Mouse (Mus musculus) gastrocnemius, postnatal 36 days (tissue): ENCODE data around the gene Wdr64. TPM values are rescaled to one million over a fixed set of nuclear protein-coding genes. Genes with fewer than 3 reads are reported as not detected.

Experiments used
- DNase-seq, 2 experiments: peaks; one replicate each; pipeline ENCODE4 v3.0.0; 2022
- intact Hi-C: fragments of 180-260 bp; cut with DNase I; formaldehyde crosslinking; loops from one replicate; pipeline ENCODE4 v1.15.1; 2025
- long read RNA-seq, 2 experiments: library from polyadenylated mRNA; stranded (forward); transcript quantifications; one replicate each; pipeline ENCODE4 v2.0.0; 2021
- total RNA-seq, 2 experiments: library from RNA; stranded (reverse); gene quantifications; 2 replicates each; pipeline ENCODE4 v1.2.3; 2021

Wdr64 gene
- not detected for total RNA-seq
- long read RNA-seq, experiment 1: 0 reads
- long read RNA-seq, experiment 2: 0 reads

DNA sequence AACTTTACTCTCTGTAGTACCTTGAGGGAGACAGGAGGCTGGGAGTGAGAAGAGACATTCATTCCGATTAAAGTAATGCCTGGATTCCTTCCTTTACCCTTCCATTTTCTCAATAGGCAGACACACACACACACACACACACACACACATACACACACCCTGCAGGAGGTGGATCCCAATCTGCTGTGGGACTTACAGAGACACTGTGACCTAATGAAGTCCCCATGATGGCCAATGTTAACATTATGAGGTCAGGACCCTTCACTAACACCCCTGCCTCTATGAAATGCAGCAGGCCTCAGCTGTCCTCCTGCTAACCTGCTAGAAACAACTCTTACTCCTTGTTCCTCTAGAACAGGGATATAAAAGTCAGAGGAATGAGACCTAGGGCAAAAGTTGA, at the start of gene Wdr64:
Gene Wdr64, plus strand, starts transcription at position 301 of the 400 bp plus-strand sequence.
- no peak for DNase-seq
- intact Hi-C loops: no loop called here

DNA sequence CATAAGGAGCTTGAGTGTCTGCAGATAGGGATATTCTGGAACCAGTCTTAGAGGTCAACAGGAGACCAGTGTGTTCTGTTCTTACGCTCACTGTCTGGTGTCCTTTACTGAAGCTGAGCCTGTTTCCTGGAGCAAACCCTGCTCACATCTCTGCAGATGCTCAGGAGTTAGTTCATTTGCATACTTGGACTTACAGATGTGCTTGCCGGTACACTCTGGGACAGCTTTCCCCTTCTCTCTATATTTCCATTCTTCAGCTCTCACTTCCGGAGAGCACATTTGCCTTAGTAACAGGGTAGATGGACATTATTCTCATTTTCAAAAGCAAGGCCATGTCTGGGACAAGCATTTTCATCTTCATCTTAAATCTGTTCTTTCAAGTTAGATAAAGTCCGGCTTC, 49.8 kb upstream of the Wdr64 start:
- no peak for DNase-seq
- intact Hi-C loops: no loop called here

DNA sequence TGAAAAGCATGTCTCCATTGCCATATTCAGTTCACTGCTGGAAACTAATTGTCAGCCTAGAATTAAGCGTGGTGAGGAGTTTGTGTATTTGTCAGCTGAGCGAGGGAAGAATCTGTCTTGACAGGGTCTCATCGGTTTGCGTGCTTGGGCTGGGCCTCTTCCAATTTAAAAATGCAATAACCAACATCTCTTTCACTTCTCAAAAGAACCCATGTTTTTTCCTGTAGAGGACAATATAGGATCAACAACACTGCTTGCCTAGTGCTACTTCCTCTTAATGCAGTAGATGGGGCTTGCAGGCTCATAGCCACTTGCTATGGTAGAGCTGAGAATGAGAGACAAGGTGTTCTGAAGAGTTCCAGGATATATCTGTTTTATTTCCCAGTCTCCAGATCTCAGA, 38.5 kb upstream of the Wdr64 start:
- DNase-seq: no peak
- intact Hi-C loops: no loop called here

DNA sequence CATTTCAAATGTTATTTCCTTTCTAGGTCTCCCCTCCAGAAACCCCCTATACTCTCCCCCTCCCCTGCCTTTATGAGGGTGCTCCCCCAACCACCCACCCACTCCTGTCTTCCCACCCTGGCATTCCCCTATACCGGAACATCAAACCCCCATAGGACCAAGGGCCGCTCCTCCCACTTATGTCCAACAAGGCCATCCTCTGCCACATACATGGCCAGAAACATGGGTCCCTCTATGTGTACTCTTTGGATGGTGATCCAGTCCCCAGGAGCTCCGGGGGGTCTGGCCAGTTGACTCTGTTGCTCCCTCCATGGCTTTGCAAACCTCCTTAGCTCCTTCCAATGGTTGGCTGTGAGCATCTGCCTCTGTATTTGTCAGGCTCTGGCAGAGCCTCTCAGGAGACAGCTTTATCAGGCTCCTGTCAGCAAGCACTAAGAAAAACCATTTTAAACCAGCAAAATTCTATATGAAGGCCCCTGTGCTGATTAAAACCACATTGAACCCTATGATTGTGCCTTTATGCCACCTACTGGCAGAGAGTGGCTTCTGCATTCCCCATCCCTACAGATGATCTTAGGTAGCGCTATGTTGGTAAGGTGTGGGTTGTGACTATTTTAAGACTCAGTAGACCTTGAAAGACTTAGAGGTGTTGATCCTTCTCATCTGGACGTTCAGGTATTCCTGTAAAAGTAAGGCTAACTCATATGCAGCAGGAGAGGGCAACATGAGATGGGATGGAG, 29.6 kb upstream of the Wdr64 start:
- DNase-seq: no peak
- intact Hi-C loops: no loop called here

DNA sequence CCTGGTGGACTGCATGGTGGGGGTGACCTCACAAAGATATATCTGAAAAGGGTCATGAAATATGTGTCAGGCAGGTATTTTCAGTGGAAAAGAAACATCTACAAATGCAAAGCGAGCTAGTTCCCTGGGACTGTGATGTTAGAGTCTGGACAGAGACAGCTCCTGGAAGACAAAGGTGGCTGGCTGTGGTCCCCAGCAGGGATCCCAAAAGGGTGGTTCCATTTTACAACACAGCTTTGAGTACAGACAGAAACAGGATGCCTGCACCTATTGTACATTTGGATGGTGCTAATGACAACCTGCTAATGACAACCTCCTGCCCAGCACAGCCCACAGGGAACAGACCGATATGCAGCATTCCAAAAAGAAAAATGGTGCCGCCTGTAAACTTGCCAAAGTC, 28.9 kb upstream of the Wdr64 start:
- intact Hi-C loops: no loop called here
- no peak for DNase-seq

DNA sequence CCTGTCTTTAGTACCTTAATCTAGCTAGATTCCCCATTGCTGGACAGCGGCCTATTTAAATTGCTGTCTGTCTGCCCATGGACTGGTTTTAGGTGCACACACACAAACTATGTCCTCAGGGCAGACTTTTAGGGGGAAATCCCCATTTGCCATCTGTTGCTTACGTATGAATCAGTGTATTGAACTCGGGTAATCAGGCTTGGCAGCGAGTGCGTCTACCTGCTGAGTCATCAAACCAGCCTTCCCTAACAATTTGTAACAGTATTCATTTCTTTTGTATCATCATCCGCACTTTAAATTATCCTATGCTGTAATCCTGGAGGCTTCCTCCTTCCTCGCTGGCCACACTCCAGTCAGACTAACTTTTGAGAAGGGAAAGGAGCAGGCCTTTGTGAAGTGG, 28.4 kb upstream of the Wdr64 start:
- intact Hi-C loops: no loop called here
- DNase-seq: no peak

DNA sequence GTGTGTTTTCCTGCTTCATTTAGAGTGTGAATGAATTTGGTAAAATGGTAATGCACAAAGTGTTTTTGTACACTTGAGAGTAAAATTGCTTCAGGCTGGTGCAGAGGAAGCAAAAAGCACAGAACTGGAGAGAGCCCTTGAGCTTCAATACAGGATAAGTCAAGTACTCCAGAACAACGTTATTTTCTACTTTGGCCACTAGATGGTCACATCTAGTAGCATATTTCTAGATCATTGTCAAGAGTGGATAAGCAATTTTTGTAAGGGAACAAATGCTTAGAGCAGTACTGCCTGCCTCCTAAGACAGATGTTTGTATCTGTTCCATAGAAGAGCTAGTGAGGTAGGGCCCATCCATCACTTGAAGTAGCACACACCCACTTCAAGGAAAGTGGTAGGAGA, 26.8 kb upstream of the Wdr64 start:
- intact Hi-C loops: no loop called here
- DNase-seq: no peak

DNA sequence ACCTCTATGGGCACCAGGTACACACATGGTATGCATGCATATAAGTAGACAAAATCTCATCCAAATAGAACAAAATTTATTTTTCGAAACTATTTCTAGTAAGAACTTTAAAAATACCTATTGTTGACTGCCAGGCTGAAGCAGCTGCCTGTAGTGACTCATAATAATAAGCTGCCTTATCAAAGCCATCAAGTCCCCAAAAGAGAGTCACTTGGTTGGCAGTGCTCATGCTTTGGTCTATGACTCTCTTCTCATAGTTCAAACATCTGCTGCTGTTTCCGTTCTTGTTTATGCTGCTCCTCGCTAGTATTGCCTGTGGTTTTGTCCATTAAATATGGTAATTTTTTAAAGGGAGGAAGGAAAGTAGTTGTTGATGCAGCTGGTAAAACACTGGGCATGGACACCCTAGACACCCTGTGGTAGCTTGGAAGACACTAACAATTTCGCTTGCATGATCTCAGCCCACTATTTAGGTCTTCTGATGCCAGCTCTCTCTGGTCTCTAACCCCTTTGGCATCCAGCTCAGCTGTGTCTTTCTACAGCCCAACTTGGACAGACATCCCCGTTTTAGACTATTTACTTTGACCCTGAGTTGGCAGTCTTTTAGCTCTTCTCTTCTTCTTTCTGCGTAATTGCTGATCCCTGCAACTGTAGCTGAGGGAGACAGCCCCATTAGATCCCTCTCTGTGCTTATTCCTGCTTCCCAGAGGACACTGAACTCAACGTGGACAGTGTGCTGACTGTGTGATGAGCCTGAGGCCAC, 24.6 kb upstream of the Wdr64 start:
- no peak for DNase-seq
- intact Hi-C loops: no loop called here

DNA sequence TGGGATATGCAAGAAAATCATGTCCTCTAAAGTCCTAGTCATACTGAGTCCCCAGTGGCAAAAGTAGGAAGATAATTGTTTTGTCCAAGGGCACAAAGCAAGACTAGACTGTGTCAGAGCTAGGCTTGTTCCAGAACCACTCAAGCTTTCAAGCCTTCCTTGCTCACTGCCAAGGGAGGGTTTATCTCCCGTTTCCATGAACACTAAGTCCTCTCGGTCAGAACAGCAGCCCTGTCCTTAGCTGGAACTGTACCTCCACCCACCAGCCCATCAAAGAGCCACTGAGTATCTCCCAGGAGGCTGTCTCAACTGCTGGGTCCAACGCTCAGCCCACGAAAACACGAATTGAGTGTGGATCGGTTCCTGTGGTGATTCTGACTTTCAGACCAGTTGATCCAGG, 23.3 kb upstream of the Wdr64 start:
- intact Hi-C loops: no loop called here
- no peak for DNase-seq

DNA sequence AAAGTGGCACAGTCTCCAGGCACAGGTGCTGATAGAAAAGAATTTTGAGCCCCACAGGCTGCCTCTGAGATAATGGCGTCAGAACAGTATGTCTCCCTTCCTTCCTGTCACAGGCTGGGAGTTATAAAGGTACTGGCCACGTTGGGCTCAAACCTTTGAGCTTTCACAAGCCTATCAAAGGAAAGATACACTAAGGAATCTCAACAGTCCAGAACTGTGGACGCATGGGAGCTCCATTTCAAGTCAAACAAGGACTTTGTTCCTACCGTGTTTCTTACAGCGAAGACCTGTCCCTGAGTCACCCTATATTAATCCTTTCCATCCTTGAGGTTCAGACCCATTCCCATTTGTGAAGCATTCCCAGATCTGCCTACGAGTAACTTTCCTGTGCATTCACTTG, 20.9 kb upstream of the Wdr64 start:
- intact Hi-C loops: no loop called here
- DNase-seq: no peak

DNA sequence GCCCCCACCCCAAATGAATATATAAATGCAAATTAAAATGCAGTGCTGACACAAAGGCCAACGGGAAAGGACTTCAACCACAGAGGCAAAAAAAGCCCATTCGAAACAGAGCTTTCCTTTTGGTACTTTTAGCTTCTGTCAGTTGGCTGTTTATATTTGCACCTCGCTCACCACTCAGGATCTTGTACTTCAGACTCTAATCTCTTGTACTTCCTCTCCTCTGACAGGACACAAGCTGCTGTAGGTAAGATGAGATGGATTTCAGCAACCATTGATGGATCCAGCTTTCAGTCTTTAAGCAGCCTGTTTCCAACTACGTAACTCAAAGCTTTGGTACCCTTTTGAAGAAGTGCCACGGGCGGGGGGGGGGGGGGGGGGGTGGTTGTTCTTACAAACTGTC, 17.4 kb upstream of the Wdr64 start:
- intact Hi-C loops: no loop called here
- DNase-seq: no peak

DNA sequence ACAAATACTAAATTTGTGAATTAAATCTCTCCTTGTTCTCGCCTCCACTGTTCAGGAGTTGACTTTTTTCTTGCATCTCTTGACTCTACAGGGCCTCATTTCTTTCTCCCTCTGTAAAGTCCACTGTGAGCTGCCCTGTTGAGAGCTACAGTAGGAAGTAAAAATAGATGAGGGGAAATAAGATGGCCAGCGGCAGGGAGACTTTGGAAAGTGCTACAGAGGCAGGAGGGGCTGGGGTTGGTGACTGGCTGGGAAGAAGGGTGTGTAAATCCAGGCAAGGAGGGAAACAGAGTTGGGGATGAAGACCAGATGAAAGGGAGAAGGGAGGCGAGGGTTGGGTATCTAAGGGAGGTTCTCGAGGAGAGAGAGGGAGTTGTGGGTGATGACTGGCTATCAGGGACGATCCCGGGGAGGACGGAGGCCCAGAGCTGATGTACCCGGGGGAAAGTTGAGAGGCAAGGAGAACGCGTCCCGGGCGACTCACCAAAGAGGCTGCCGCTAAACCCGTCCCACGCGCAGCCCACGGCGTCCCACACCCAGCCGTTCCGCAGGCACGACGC, 6.6 kb upstream of the Wdr64 start:
- DNase-seq: no peak
- intact Hi-C loops: loop anchor here (2.0 to 5.0 kb wide), 2 partner anchors 67 to 191 kb away; partner anchors contain the start of genes Exo1 and Fh1

DNA sequence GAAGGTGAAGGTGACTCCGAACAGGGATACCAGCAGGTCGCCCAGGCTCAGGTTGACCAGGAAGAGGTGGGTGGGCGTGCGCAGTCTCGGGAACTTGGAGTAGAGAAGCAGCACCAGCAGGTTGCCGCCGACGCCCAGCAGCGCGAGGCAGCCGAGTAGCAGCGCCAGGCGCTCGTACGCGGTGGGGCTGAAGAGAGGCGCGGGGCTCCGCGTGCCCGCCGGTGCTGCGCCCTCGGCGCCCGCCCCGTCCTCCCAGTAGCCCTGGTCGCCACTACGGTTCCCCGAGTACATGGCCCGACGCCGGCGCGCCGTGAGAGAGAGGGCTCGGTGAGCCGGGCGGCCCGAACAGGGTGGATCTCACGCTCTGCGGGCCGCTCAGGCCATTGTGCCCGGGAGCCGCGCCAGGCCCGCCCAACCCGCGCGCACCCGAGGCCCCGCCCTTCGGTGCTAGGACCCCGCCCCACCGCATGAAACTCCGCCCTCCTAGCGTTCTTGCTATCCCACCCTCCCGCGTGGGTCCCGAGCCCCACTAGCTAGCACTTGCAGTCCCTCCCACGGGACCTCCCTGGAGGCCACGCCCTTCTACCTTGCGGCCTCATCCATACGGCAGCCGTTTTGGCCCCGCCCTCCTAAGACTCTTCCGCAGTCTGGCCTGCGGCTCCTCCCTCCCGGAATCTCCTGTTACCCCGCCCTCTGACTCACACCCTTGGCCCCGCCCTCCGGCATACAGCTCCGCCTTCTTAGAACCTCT, 6.0 kb upstream of the Wdr64 start, which contains the start of the genes Opn3 and Chml:
Gene Opn3, minus strand, starts transcription at position 531 of the 751 bp plus-strand sequence.
Gene Chml, minus strand, starts transcription at position 656 of the 751 bp plus-strand sequence.
- intact Hi-C loops: loop anchor here (2.0 to 5.0 kb wide), 2 partner anchors 68 to 190 kb away; partner anchors contain the start of genes Exo1 and Fh1
- peak; percentile 97 to 98 for DNase-seq

DNA sequence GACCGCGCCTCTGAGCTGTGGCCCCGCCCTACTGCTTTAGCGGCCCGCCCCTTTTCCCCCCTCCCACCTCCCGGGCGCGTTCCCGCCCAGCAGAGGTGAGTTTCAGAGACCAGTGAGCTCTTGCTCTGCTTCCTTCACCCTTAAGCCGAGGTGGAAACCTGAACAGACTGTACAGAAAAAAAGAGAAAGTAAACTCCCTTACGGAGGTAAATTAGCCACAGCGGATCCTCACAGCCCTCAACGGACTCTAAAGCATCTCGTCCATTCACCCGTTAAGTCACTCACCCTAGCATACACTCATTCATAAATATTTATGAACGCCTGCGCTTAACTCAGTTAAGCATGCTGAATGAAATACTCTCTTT, 5.4 kb upstream of the Wdr64 start:
- DNase-seq: no peak
- intact Hi-C loops: loop anchor here (2.0 to 5.0 kb wide), 2 partner anchors 68 to 189 kb away; partner anchors contain the start of genes Exo1 and Fh1

DNA sequence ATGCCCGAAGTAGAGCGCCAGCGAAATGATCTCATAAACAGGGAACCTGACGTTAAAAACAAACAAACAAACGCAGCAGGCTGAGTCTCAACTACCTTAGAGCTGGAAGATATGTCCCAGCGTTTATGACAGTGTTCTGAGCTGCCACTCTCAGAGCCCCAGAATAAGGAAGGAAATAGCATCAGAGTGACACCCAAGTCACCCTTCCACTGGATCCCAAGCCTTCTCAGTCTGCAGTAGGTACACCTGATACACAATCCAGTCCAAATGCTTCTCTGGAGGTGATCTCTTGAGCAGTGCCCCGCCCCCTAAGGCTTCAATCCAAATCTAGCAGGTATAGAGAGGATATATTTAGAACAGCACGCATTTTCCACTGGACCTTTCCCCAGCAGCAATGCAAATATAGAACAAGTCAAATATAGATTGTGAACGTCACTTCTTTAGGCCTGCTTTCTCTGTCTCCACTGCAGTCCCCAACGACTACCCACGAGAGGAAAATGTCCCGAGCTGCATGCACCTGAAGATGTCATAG, 4.9 kb upstream of the Wdr64 start:
- intact Hi-C loops: loop anchor here (2.0 to 5.0 kb wide), 2 partner anchors 69 to 189 kb away; partner anchors contain the start of genes Exo1 and Fh1
- no peak for DNase-seq

DNA sequence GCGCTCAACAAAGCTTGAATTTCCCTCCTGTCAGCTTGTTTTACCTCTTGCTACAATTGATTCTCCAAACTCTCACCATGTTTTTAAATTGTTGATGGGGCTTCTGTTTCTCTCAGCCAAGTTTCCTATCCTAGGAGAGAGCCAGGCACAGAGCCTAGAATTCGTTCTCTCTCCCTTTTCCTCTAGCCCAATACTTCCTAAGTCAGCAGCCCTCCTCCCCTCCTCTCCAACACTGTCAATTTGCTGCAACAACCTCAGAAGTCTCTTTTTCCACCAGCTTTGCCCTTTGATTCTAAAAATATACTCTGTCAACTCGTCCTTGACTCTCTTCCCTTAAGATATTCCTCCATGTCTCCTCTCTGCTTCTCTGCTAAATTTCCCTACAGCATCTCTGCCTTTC, 982 bp downstream of the Wdr64 start:
- no peak for DNase-seq
- intact Hi-C loops: no loop called here

DNA sequence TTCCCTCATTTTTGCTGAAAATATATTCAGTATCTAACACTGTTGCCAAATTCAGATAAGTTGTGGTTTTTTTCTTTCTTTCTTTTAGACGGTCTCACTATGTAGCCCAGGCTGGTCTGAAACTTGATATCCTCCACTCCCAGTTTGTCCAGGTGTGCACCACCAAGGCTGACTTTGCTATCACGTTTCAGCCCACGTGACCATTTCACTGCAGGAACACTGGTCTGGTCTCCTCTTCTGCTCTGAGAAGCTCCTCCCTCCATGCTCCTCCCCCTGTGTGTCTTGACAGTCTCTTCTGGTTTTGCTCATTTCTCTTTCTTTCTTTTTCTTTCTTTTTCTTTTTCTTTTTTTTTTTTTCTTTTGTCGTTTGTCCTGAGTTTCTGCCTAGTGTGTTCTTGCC, 1.4 kb downstream of the Wdr64 start:
- DNase-seq: no peak
- intact Hi-C loops: no loop called here

DNA sequence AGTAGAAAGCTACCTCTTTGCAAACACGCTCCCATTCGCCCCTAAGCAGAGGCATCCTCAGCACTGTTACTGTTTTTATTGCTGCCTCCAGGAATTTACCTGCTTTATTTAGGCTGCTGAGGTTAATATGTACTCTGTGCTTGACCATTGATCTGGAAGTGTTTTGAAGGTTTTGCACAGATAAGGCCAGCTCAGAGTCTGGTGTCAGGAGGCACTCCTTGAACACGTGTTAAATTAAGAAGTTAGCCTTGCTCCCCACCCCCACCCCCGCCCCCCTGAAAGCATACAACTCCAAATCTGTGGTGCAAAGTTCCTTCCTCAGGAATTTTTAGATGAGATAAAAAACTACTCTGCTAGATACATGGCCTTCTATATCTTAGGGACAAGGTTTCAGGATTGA, 2.8 kb downstream of the Wdr64 start:
- intact Hi-C loops: no loop called here
- no peak for DNase-seq

DNA sequence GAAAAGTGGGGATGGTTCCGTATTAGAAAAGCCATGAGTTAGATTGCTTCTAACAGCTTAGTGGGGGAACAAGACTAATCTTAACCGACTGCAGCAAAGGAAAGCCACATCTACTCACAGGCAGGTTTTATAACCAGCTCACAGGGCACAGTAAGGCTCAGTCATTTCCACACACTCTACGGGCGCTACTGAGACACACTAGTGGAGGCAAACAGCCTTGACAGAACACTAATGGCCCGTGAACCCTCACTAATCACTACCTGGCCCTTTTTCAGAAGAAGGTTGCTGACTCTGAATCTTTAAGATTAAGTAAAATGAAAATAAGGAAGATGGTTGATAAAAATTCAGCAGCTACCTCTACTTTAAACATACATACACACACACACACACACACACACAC, 9.2 kb downstream of the Wdr64 start:
- intact Hi-C loops: no loop called here
- no peak for DNase-seq

DNA sequence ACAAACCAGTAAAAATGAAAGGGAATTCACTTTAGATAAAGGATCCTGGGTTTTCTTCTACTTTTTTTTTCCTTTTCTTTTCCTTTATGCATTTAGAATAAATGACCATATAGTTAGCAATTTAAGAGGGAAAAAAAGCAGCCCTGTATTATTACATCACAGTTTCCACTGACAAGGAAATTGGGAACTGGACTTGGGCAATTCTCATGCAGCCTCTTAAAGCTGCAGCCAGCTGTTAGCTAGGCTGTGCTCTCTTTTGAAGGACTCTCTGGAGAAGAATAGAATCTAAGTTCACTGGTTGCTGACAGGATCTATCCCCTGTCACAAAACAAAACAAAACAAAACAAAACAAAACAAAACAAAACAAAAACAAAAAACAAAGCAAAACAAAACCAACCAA, 9.6 kb downstream of the Wdr64 start:
- intact Hi-C loops: no loop called here
- no peak for DNase-seq
